8 mouse cellular contexts compared by ENCODE assay signal in the genomic region with DNA sequence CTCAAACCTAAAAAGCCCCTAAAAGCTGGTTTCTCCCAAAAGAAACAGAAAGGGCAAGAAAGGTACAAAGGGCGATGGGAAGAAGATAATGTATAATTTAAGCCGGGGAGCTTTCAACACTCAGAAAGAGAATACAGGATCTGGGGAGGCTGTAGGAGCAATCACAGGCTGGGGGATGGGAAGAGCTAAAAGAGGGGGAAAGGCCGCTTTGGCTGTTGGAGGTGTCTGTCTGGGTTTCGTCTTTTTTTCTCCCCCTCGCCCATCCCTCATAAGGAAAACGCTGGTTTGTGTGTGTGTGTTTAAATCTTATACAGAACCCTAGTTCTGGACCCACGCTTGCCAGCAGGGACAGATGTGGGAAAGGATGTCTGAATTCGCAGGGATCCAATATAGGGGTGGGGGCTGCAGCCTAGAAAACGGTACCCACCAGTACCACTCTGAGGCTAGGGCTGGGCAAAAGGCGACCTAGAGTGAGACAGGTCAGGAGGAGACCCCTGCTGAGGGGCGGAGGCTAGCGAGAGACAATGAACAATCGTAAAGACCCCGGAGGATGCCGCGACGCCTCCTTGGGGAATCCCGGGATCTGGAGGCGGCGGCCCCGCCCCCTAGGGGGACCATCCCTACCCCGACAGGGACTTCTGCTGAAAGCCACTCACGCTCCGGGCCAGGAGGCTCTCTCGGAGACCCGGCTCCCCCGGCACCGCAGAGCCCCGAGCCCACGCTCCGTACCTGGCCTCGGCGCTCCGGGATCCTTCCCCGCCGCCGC. TPM values are rescaled to one million over a fixed set of nuclear protein-coding genes. Genes with fewer than 3 reads are reported as not detected.
DNase-seq lines count a peak whose midpoint lies in the region; ATAC-seq and TF ChIP-seq lines count a peak whose summit lies in the region.

No protein-coding gene starts in this region.

- H3K4me3 ChIP-seq in gastrocnemius, adult 2 months = peak overlapping the region; percentile 91
- peak overlapping the region; percentile 92 for H3K4me3 ChIP-seq in embryonic facial prominence, embryonic 15.5 days (replicated peaks)
- peak overlapping the region; percentile 65 for H3K4me3 ChIP-seq in liver, embryonic 13.5 days (replicated peaks)

- no peaks in the 10 kb centered on the region for H3K36me3 ChIP-seq in embryonic facial prominence, embryonic 15.5 days
- no peaks in the 10 kb centered on the region for H3K36me3 ChIP-seq in liver, embryonic 13.5 days

- under 1% methylated on average over 37 of the region's 37 CpGs for WGBS in embryonic facial prominence, embryonic 15.5 days
- WGBS in liver, embryonic 13.5 days (ENCODE audit: insufficient replicate concordance) = 3% methylated on average over 36 of the region's 37 CpGs

- no peak for DNase-seq in gastrocnemius, adult 2 months
- DNase-seq in gastrocnemius, postnatal 10 days = no peak
- DNase-seq in liver, embryonic 13.5 days = no peak
- no peak for DNase-seq in frontal cortex, adult 2 months (ENCODE audit: extremely low spot score in 1 of 2, low spot score in 1 of 2)
- DNase-seq in ovary, postnatal 10 days (ENCODE audit: low spot score) = no peak
- no peak for DNase-seq in right cerebral cortex, postnatal 25 days

- H3K9me3 ChIP-seq in embryonic facial prominence, embryonic 15.5 days (replicated peaks) = no peaks in the 10 kb centered on the region
- no peaks in the 10 kb centered on the region for H3K9me3 ChIP-seq in liver, embryonic 13.5 days (replicated peaks)

- peak overlapping the region; percentile 77 for H3K9ac ChIP-seq in embryonic facial prominence, embryonic 15.5 days
- peak overlapping the region; percentile 56 for H3K9ac ChIP-seq in liver, embryonic 13.5 days

- ATAC-seq in CD4-positive, CD25-positive, alpha-beta regulatory T cell, adult 4 months = peak; percentile 27
- ATAC-seq in embryonic facial prominence, embryonic 15.5 days (ENCODE audit: insufficient number of reproducible peaks, low FRiP score, low TSS enrichment, low read depth) = peak; percentile 65
- ATAC-seq in liver, embryonic 13.5 days (ENCODE audit: low read depth) = no peak; the same call in 1 of the 2 replicates

- H3K27ac ChIP-seq in gastrocnemius, adult 2 months = peak overlapping the region; percentile 92
- H3K27ac ChIP-seq in embryonic facial prominence, embryonic 15.5 days (replicated peaks) = peak overlapping the region; percentile 84
- H3K27ac ChIP-seq in liver, embryonic 13.5 days = no peak overlapping the region

- H3K27me3 ChIP-seq in embryonic facial prominence, embryonic 15.5 days = no peaks in the 10 kb centered on the region
- peaks cover 60% of the 10 kb centered on the region for H3K27me3 ChIP-seq in liver, embryonic 13.5 days

- no peak for TF ChIP-seq CTCF in gastrocnemius, adult 2 months (IDR thresholded peaks at IDR 0.05)

- peak overlapping the region; percentile 74 for H3K4me2 ChIP-seq in embryonic facial prominence, embryonic 15.5 days (replicated peaks)
- peak overlapping the region; percentile 71 for H3K4me2 ChIP-seq in liver, embryonic 13.5 days

- peaks cover 21% of the 10 kb centered on the region for H3K4me1 ChIP-seq in embryonic facial prominence, embryonic 15.5 days
- H3K4me1 ChIP-seq in liver, embryonic 13.5 days (replicated peaks) = peaks cover 11% of the 10 kb centered on the region

- intact Hi-C loops in gastrocnemius, adult 2 months (cut with DNase I) = loop anchor here (2.0 kb wide), 1 partner anchor 32 kb away; no protein-coding TSS in a partner anchor

RNA-seq across cellular contexts. Expression of a gene that starts 0.6 kb away (rescaled TPM):
- total RNA-seq in gastrocnemius, adult 2 months (2021) = 1 to 10 TPM; 4.5 to 8.4 TPM
- total RNA-seq in gastrocnemius, postnatal 10 days (2021) = 10 to 100 TPM; 13.5 to 13.9 TPM
- under 1 TPM in 1 of 2 experiments, not detected in 1; 0.15 TPM for polyA plus RNA-seq in CD4-positive, CD25-positive, alpha-beta regulatory T cell, adult 4 months (2017; shearing (Covaris generic))
- 25.9 and 29.9 TPM in 2 replicates for polyA plus RNA-seq in embryonic facial prominence, embryonic 15.5 days (2015; fragmentation: Nextera tagmentation; extraction: Ambion mirVana)
- 2.3 and 2.8 TPM in 2 replicates for polyA plus RNA-seq in liver, embryonic 13.5 days (2015; fragmentation: Nextera tagmentation; extraction: Ambion mirVana)
- polyA plus RNA-seq in frontal cortex, adult 2 months (2012; rRNA removed) = 9.3 and 10.3 TPM in 2 replicates

RNA-seq across cellular contexts. Expression of a gene that starts 14.3 kb away (rescaled TPM):
- total RNA-seq in gastrocnemius, adult 2 months (2021) = not detected
- total RNA-seq in gastrocnemius, postnatal 10 days (2021) = not detected
- polyA plus RNA-seq in CD4-positive, CD25-positive, alpha-beta regulatory T cell, adult 4 months (2017; shearing (Covaris generic)) = not detected
- polyA plus RNA-seq in embryonic facial prominence, embryonic 15.5 days (2015; fragmentation: Nextera tagmentation; extraction: Ambion mirVana) = not detected in 2 replicates
- not detected in 2 replicates for polyA plus RNA-seq in liver, embryonic 13.5 days (2015; fragmentation: Nextera tagmentation; extraction: Ambion mirVana)
- not detected in 2 replicates for polyA plus RNA-seq in frontal cortex, adult 2 months (2012; rRNA removed)
